Mouse (Mus musculus): ENCODE measurements around the gene Atg4a-ps. TPM values are rescaled to one million over a fixed set of nuclear protein-coding genes. Genes with fewer than 3 reads are reported as not detected.

Gene Atg4a-ps
- polyA plus RNA-seq, 1 experiment from 2014 or later = 0.18 TPM

DNA sequence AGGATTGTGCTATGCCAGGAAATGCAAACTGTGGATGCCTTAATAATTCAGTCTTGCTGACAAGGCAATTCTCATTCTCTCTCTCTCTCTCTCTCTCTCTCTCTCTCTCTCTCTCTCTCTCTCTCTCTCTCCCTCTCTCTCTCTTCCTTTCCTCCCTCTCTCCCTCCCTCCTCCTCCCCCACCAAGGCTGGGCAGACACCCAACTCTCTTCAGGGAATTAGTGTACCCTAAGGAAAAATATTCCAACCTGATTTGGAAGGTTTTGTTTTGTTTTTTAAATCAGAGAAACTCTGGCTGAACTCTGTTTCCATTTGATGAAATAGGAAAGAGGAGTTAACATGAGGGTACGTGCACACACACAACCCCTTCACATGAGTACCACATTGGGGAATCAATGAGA, 44.3 kb downstream of the Atg4a-ps start:
- ATAC-seq (ENCODE audit: low read depth) (no peak), DNase-seq (no peak)
- Histone ChIP-seq H3K27ac (no peak overlapping the region), H3K9ac (no peak overlapping the region), H3K4me3 (replicated peaks) (no peak overlapping the region), H3K36me3 (no peaks in the 10 kb centered on the region), H3K27me3 (no peaks in the 10 kb centered on the region), H3K9me3 (replicated peaks) (no peaks in the 10 kb centered on the region), H3K4me2 (no peak overlapping the region), H3K4me1 (replicated peaks) (no peaks in the 10 kb centered on the region)
- 61% methylated on average over 1 of the region's 1 CpGs for WGBS (ENCODE audit: insufficient replicate concordance)

GRCm38 (mm10) chr3:103601011-103601410, 44.9 kb downstream of the Atg4a-ps start:
- no peaks in the 10 kb centered on the region for H3K4me1 ChIP-seq (replicated peaks)
- DNase-seq (no peak), ATAC-seq (ENCODE audit: low read depth) (no peak)
- H3K9ac ChIP-seq = no peak overlapping the region
- H3K36me3 ChIP-seq = no peaks in the 10 kb centered on the region
- no peaks in the 10 kb centered on the region for H3K27me3 ChIP-seq
- WGBS (ENCODE audit: insufficient replicate concordance) = 55% methylated on average over 7 of the region's 7 CpGs
- no peak overlapping the region for H3K27ac ChIP-seq
- no peak overlapping the region for H3K4me3 ChIP-seq (replicated peaks)
- H3K9me3 ChIP-seq (replicated peaks) = no peaks in the 10 kb centered on the region
- no peak overlapping the region for H3K4me2 ChIP-seq

DNA sequence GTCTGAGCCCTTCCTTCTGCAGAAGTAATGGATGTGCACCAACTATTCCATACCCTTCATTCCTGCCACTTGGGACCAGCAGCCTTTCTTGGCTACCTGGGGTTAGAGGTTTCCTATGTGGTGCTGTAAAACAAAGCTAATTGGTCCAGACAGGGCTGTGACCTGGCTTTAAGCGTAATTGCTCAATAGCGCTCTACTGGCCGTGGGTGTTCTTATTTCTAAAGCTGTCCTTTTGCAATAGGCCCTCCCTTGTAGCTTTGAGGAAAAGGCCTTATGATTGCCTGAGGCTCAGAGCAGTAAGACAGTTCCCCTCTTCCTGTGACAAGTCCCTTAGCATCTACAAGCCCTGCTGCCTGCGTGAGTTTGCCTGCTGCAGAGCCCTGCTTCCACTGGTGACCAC, 48.3 kb downstream of the Atg4a-ps start:
- Histone ChIP-seq H3K9me3 (replicated peaks) (no peaks in the 10 kb centered on the region), H3K4me3 (replicated peaks) (no peak overlapping the region), H3K4me1 (replicated peaks) (no peaks in the 10 kb centered on the region), H3K4me2 (no peak overlapping the region), H3K27ac (no peak overlapping the region), H3K27me3 (no peaks in the 10 kb centered on the region), H3K36me3 (no peaks in the 10 kb centered on the region), H3K9ac (no peak overlapping the region)
- ATAC-seq (ENCODE audit: low read depth) = no peak
- 65% methylated on average over 4 of the region's 4 CpGs for WGBS (ENCODE audit: insufficient replicate concordance)
- DNase-seq = no peak

DNA sequence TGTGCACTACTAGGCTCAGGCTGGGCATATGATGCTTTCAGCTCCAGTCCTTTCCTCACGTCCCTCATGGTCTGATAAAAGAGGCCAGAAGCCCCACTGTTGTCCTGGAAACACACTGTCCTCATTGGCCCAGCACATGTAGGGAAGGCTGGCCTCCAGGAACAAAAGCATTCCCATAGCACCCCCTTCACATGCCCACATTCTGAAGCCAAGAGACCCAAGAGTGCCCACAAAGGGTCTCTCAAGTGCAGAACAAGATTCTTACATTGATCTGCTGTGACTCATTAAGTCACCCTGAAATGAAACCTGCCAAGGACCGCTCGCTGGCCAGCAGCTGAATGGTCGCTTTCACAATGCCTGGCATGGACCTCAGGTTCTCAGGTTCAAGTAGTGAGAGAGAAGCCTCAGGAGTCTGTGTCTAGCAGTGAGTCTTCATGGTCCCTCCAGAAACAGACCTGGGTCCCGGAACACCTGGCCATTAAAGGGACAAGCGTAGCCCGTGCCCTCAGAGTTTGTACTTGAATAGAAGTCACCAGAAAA, 50.5 kb downstream of the Atg4a-ps start:
- no peaks in the 10 kb centered on the region for H3K9me3 ChIP-seq (replicated peaks)
- no peak overlapping the region for H3K27ac ChIP-seq
- 71% methylated on average over 7 of the region's 7 CpGs for WGBS (ENCODE audit: insufficient replicate concordance)
- H3K4me2 ChIP-seq = no peak overlapping the region
- no peak for DNase-seq
- ATAC-seq (ENCODE audit: low read depth) = no peak
- no peaks in the 10 kb centered on the region for H3K36me3 ChIP-seq
- H3K9ac ChIP-seq = no peak overlapping the region
- no peaks in the 10 kb centered on the region for H3K4me1 ChIP-seq (replicated peaks)
- H3K27me3 ChIP-seq = no peaks in the 10 kb centered on the region
- H3K4me3 ChIP-seq (replicated peaks) = no peak overlapping the region

Small RNA genes within 50 kb of the gene (microRNA-seq; reads per million reads assigned to microRNA genes)
- not detected for gene Gm25325

Other genes with a start within 250 kb of the Atg4a-ps start
- gene Syt6, start 70.8 kb downstream of the Atg4a-ps start, polyA plus RNA-seq (2015; fragmentation: Nextera tagmentation; extraction: Ambion mirVana) = not detected in 2 replicates
- gene Olfml3, start 91.9 kb upstream of the Atg4a-ps start, polyA plus RNA-seq (2015; fragmentation: Nextera tagmentation; extraction: Ambion mirVana) = 2.7 and 2.8 TPM in 2 replicates
- gene Gm10964, start 93.3 kb upstream of the Atg4a-ps start, polyA plus RNA-seq (2015; fragmentation: Nextera tagmentation; extraction: Ambion mirVana) = not detected in 2 replicates
- gene Hipk1, start 145.5 kb upstream of the Atg4a-ps start, polyA plus RNA-seq (2015; fragmentation: Nextera tagmentation; extraction: Ambion mirVana) = 12.8 and 14.2 TPM in 2 replicates
- 30.3 and 33.0 TPM in 2 replicates for gene Dclre1b, start 163.4 kb upstream of the Atg4a-ps start, polyA plus RNA-seq (2015; fragmentation: Nextera tagmentation; extraction: Ambion mirVana)
- gene Ap4b1, start 163.5 kb upstream of the Atg4a-ps start, polyA plus RNA-seq (2015; fragmentation: Nextera tagmentation; extraction: Ambion mirVana) = 13.2 and 15.1 TPM in 2 replicates
- gene Gm43064, start 163.5 kb upstream of the Atg4a-ps start, polyA plus RNA-seq (2015; fragmentation: Nextera tagmentation; extraction: Ambion mirVana) = 0.42 and 0.67 TPM in 2 replicates
- 1.9 and 2.1 TPM in 2 replicates for gene Bcl2l15, start 186.5 kb upstream of the Atg4a-ps start, polyA plus RNA-seq (2015; fragmentation: Nextera tagmentation; extraction: Ambion mirVana)
- gene Ptpn22, start 213.7 kb upstream of the Atg4a-ps start, polyA plus RNA-seq (2015; fragmentation: Nextera tagmentation; extraction: Ambion mirVana) = 2.0 and 2.2 TPM in 2 replicates

Data from liver, embryonic 13.5 days (tissue).